Mouse (Mus musculus) kidney, postnatal 14 days (tissue): Measurements from ENCODE around the gene Itpkc.

Source experiments
- DNase-seq: peaks from one replicate; pipeline ENCODE4 v3.0.0; 2022; ENCODE audit warnings: mixed read lengths

The Itpkc gene

DNA sequence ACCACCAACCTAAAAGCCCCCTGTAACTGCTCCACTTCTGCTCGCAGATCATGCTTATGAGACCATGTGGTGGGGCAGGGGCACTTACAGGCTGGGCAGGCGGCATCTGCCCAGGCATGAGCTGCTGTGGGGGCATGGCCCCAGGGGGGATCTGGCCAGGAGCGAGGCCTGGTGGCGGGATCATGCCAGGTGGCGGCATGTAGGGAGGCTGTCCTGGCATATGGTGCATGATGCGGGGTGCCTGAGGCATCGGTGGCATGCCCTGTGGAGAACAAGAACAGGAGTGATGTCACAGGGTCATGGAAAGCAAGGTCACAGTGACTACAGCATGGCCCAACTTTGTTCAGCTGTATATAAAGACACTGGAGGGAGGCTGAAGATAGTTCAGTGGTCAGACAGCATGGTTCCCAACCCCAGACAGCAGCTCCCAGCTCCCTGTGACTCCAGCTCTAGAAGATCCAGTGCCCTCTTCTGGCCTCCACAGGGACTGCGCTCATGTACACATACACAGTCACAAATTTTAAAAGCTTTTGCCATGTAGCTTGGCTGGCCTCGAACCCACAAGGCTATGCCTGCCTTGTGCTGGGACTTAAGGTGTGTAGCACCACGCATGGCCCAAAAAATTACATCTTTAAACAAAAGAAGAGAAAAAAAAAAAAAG, 39.1 kb downstream of the Itpkc start:
- DNase-seq: no peak

DNA sequence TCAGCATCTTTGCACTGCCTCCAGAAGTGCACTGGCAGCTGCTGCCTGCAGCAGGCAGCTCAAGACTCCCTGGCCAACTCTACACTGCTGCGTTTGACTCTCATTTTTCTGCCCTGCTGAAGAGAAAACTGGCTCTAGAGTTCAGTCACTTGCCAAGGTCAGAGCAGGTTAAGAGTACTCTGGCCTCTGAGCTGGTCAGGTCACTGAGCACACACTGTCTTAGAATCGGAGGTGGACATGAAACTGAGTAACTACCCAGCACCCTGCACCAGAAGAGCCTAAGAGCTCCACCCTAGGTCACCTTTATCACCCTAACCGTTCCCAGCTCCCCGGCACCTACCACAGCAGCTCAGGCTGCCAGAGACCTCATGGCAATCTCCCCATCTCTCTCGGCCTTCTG, 42.5 kb downstream of the Itpkc start:
- DNase-seq: no peak

DNA sequence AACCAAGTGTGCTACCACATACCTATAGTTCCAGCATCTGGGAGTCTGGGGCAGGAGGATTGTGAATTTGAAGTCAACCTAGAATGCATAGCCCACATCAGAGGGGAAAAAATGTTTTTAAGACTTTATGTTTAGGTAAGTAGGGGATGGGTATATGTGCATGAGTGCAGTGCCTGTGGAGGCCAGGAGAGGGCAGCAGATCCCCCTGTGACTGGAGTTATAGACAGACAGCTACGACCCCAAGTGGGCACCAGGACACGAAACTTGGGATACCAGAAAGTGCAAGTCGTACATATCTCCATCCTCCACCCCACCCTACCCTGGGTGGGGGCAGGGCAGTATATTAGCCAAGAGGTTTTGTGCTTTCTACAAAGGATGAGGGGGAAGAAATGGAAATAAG, 43.5 kb downstream of the Itpkc start:
- no peak for DNase-seq

DNA sequence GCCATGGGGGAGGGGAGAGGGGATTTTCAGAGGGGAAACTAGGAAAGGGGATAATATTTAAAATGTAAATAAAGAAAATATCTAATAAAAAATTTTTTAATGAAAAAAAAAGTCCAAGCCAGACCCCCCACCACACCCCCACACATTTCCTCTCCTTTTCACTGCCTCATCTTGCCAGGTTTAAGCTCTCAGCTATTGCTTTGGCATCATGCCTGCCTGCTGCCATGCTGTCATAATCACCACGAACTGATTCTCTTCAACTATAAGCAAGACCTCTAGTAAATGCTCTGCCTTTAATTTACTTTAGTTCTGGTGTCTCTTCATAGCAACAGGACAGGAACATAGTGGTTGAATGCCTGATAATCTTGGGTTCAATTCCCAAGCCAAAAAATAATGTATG, 46.0 kb downstream of the Itpkc start:
- DNase-seq: no peak

DNA sequence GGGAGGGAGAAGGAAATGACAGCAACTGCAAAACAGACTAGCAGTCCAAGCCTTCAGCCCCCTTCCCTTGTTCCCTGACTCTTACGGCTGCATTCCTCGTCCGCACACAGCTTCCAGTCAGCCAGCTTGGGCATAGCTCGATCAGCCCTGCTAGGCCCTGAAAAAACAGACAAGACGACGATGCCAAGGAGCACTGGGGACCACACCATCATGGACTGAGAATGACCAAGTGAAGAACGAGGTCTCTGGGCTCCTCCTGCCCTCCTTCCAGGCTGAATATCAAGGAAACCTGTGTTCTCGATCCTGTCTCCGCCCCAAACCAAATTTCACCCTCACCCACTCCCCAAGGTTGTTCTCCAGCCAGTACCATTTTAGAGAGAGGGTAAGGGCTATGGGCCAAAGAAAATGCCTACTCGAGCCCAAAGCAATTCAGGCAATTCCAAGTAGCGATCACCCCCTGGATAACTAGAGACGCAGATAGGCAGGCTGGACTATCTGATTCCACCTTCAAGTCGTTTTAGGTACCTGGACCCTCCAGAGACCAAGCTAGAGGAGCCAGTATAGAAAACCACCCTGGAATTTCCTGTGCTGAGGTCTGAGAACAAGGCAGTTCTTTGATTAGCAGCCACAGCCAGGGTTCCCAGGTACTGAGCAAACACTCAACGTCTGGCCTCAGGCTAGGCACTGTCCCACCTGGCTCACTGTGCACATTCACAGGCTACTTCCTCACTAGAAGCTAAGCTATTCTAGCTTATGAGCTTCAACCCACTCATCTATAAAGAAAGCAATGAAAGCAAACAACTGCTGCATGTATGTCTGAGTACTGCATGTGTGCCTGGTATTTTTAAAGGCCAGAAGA, 47.4 kb downstream of the Itpkc start, which contains the start of the genes Gm21983 and Mia:
Gene Gm21983, minus strand, starts transcription at position 250 of the 859 bp plus-strand sequence.
Gene Mia, minus strand, starts transcription at position 321 of the 859 bp plus-strand sequence.
- no peak for DNase-seq

DNA sequence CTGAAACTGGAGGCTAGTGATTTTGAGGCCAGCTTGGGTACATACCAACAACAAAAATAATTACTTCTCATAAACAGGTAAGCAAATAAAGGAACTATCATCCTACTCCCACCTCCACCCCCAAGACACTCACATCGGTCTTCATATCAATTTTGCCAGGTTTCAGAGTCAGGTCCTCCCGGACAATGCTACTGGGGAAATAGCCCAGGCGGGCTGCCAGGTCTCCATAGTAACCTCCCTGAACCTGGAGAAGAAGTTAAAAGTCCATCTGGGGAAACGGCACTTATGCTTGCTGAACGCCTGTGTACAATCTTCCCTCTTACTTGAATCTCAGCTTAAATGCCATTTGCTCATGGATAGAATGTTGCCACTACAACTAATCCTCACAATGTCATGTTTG, 48.4 kb downstream of the Itpkc start:
- peak; percentile 88 for DNase-seq

DNA sequence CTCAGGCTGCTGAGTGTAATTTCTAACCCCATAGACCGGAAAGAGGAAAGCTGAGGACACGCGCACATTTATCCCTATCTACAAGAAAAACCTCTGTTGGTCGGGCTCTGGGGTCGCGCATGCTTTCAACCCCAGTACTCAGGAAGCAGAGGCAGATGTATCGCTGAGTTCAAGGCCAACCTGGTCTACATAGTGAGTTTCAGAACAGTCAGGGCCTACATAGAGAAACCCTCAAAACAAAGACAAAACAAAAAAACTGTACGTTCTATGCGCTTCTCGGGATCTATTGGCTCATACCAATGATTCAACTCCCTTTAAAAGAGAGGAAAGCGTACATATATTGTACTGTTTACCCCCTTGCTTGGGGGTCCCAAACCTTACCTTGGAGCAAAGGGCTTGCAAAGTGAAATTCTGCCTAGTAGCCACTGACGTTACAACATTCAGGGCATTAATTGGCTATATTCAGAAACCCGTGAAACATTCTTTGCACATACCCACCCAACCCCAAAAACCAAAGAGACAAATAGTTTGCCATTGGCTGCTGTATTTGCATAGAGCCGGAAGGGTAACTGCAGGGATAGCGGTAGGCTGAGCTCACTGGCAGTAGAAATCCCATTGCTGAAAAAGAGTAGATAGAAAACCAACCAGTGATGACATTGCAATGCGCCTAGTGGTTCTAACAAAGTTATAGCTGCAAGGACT, 49.1 kb downstream of the Itpkc start:
- DNase-seq: no peak

DNA sequence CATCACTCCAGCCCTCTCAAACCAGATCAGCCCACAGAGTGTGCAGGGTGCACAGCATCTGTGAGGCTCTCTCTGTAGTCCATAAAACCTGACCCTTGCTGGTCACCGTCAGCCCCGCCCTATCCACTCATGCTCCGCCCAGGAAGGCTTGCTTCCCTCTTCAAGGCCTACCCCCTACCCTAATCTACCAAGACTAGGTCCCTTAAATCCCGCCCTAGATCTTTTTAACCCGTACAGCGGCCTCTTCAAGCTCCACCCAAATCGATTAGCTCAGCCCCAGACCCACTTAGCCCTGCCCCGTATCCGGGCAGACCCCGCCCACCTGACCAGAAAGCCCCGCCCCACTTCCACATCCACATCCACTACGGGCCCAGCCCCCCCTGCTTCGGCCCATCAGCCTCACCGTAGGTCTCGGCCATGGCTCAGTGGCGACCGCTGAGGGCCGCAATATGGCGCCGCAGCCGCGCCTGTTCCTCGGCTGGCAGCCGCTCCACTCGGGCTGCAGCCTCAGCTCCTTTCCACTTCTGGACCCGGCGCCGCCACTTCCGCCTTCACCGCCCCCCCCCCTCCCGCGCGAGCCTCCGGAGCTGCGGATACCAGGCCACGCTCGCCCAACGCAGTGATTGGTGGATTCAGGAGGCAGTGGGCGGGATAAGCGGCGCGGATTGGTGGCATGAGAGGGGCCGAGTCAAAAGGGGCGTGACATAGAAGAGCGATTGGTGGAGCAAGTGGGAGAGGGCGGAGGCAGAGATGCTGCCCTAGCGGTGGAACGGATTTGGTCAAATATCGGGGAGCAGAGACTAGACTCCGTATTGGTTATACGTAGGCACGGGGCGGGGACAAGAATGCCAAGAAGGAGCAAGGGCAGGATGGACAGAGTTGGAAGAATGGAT, 49.9 kb downstream of the Itpkc start, which contains the start of gene Rab4b:
Gene Rab4b, minus strand, starts transcription at position 573 of the 893 bp plus-strand sequence.
- peak; percentile 100 for DNase-seq

DNA sequence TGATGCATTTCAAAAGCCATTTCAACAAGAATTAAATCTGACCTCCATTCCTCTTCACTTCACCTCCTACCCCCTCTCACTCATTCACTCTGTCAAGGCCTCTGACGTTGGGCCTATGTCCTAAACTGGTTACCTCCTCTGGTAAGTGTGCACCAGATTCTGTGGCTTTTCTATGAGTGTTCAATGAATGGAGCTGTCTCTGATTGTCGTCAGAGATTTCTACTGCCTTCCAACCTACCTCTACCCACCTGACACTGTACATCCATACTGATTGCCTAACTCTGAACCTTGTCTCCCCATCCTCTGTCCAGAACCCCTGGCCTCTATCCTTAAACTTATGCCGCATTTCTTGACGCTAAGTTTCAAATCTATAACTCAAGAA, 50.5 kb downstream of the Itpkc start:
- DNase-seq: no peak

DNA sequence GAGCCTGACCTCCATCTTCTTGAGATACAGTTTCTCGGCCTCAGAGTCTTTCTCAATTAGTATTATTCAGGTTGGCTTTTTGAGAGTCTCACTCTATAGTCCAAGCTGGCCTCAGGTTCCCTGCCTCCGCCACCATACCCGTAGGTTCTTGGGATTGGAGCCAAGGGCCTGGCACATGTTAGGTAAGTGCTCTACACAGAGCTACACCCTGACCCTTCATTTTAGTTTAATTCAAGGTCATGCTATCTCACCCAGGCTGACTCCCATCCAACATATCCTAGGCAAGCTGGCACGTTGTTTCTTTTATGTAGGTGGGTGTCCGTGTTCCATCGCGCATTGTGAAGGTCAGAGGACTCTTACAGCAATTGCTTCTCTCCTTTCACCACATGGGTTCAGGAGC, 53.6 kb downstream of the Itpkc start:
- no peak for DNase-seq

DNA sequence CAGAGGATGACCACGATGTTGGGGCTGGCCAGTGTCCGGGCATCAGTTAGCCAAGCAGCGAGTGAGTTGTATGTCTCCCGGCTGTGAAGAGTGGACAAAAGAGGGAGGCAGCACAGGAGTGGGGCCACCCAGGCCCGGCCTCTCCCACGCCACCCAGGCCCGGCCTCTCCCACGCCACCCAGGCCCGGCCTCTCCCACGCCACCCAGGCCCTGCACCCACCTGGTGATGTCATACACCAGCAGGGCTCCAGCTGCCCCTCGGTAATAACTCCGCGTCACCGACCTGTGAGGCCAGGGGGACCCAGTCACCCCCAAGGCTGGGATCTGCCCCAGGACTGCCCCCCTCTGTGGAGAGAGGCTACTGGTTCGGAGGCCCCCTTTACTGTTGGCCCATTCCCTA, 54.0 kb downstream of the Itpkc start:
- no peak for DNase-seq

DNA sequence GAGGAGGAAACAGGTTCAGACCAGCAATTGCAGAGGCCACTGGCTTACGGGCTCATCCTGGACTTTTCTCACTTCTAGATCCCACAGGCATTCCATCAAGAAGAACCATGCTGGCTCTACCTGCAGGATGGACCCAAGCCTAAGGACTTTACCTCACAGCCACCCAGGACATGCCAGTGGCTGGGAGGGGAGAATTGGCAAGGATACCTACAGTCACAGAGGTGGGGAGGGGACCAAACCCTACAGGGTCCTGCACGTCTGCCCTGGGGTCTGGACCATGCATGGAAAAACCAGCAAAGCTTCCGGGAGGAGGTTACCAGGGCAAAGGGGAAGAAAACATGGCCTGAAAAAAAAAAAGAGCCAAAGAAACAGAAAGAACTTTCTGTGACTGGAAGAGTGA, 57.5 kb downstream of the Itpkc start:
- DNase-seq: no peak

DNA sequence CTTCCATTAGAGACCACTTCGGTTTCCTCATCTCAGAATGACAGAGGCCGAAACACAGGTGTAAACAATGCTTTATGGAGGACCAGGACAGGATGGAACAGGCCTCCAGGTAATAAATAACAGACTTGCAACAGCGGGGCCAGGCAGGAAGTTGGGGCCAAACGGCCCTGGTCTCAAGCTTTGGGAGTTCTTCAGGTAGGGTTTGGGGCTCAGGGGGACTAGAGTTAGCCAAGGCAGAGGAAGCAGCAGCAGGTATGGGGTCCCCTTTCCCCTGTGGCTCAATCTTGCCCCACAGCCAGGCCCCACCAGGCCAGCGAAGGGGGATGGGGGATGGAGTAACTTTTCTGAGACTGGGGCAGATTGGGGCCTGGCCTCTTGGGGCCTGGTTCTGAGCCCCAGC, 60.1 kb downstream of the Itpkc start:
- DNase-seq: no peak

DNA sequence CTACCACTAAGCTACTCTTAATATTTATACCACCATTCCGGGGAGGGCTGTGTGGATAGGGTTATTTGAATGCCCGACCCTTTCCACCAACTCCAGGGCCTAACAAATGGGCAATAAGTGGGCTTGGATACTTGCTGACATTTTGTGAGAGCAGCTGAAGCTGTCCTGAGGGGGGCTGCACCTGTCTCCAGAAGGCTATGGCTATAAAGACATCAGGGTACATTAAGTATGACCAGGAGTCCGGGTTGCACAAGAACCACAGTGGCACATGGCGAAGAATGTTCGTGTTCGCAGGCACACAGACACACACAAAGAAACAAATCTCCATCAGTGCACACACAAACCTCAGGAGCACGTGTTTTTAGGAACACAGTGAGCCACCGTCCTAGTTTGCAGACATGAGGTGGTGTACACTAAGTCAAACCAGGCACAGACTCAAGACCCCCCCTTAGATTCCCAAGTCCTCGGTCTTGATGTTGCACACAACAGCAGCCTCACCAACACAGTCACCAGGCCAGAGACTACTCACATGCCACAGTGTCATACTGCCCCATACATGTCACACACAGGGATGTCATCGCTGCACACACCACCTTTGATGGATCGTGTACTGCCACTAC, 60.9 kb downstream of the Itpkc start:
- no peak for DNase-seq

DNA sequence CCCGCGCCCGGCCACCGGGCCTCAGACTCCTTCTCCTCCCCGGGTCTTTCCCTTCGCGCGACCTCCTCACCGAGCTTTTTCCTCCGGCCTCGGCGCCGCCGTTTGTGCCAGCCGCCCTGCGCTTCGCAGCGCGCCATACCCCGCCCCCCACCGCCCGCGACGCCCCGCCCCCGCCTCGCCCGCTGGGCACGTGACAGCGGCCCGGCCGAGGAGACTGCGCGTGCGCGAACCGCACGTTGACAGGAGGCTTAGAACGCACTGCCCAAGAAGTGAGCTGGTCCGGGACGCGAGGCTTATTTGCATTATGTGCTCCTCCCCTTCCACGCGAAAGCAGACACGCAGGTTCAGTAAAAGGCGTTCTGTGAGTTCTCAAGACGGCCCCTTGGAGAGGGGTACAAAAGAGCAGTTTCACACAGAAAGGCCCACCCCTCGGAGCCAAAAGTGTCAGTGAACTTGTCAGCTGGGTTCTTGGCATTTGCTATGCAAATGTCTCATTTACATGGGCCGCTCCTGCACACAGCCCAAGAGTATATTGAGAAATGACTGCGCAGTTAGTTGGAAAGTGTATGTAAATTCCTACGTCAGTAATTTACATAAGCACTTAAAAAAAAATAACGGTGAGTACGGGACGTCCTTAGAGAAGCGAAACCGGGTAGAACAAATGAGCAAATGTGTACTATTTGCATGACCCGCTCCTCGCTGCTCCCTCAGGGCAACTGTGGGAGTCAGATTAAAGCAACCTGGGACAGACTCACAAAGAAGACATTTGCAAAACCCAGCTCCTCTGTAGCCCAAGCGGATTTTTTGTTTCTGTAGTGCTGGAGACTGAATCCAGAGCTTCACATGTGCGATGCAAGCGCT, 61.6 kb downstream of the Itpkc start, which contains the start of gene Egln2:
Gene Egln2, minus strand, starts transcription at position 189 of the 861 bp plus-strand sequence.
- DNase-seq: peak; percentile 97

DNA sequence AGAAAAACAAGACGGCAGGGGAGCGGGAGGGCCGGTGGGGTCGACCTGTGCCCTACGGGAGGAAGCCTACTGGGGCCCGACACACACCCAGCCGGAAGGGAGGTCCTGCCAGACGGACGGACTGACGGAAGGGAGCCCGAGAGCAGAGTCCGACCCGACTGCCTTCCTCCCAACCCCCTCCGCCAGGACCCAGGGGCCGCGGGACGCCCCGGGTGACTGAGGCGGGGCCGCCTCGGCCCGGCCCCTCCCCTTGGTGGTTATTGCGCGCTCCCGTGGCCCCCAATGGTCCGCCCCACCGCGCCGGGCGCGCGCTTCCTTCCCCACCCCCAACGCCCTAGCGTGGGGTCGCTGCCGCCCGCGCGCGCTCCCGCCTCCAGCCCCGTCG, 62.2 kb downstream of the Itpkc start:
- peak; percentile 95 for DNase-seq

DNA sequence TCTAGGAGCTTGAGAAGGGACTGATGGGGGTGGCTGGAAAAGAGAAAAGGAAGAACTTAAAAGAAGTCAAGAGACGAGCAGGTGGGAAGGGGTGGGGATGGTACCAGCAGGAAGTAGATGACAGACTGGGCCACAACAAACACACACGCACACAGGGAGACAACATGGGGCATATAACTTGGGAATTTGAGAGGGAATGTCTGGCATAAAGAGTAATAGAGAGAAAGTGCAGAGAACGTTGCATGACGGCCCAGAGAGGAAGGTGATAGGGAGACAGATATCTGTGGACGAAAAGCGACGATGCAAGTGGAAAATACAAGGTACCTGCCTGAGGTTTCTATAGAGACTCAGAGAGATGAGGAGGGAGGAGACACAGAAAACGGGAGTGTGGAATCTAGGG, 62.8 kb downstream of the Itpkc start:
- no peak for DNase-seq

DNA sequence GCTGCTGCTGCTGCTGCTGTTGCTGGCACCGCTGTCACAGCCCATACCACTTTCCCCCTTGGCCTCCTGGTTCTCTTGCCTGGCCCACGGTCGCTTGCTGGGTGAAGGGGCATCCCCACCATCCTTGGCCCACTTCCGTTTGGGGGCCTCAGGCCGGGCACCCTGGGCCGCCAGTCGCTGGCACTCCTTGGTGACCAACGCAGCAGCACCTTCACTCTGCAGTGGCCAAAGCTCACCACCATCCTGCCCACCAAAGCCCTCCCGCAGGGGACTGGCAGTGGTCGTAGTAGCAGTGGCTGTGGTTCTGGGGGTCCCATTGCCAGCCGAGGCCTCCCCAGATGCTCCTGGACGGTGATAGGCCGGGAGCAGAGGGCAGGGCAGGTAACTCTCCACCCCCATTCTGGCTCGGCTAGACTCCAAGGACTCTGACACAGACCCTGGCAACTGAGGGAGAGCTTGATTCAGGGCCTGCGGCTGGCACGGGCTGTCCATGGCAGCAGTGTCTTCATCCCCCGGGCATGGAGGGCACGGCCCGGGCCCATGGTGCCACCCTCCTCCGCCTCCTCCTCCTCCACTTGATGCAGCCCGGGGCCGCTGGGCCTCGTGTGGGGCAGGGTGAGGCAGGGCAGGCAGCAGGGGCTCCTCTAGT, 63.3 kb downstream of the Itpkc start:
- DNase-seq: peak; percentile 45

DNA sequence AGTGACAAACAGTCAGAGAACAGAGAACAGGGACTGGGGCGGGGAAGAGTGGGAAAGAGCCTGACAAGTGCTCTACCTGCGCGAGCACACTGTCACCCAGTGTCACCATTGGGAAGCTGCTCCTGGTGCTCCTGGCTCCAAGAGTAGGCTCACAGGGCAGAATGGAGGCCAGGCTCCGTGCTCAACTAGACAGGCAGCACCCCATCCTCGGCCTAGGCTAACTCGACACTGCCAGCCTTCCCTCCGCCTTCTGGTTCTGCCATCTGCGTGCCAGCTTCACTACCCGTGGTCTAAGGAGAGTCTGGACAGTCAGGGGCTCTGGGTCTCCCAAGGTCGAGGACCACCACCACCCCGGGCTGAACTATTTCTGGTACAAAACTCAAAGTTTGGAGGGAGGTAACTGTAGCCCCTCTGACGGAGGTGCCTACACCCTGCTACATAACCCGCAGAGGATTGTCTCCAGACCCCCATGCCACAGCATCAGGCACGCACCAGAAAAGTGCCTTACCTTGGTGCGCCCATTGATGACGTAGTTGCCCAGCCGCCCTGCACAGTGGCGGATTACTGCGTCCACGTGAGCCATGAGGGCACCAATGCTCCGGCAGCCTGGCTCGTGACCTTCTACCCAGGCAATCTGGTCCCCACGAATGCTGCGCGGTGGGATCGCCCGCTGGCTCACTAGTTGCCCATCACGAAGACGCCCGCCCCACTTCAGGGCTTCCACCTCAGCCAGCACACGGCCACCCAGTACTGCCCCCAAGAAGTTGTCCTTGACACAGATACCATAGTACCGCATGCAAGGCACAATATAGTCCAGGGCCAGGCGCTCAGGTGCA, 64.1 kb downstream of the Itpkc start:
- DNase-seq: no peak

DNA sequence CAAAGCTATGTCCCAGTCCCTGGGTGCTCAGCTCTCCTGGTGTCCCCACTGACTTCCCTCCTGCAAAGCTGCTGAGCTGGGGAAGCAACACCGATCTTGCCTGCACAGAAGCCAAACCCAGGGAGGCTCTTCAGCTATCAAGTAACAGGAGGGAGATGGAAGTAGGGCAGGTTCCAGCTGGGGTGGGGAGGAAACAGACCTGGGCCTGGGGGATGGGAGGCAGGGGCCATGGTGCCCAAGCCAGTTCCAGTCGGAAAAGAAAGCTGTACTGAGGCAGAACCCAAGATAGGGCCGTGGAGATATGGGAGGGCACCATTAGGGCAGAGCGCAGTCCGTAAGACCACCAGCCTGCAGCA, 65.0 kb downstream of the Itpkc start:
- DNase-seq: no peak
